Mouse (Mus musculus) neural tube, embryonic 12.5 days (tissue): ENCODE results near the gene Dusp27. TPM values are rescaled to one million over a fixed set of nuclear protein-coding genes. Genes with fewer than 3 reads are reported as not detected.

Experiments used
- ATAC-seq: fragments of 200-750 bp; cut with Nextera tagmentation; 2 replicates; pipeline ENCODE4 v1.8.0; 2017; ENCODE audit warnings: low read depth, mild to moderate bottlenecking, moderate TSS enrichment, moderate library complexity; ENCODE audit not compliant: low FRiP score
- H3K27ac ChIP-seq: fragments of 300-500 bp; sonication (generic); 2 replicates; pipeline ENCODE4 v1.5.1; 2016
- H3K27me3 ChIP-seq: fragments of 300-500 bp; sonication (generic); replicated peaks from 2 replicates; pipeline ENCODE4 v1.6.1; 2016; ENCODE audit warnings: mild to moderate bottlenecking
- H3K36me3 ChIP-seq: fragments of 300-500 bp; sonication (generic); 2 replicates; pipeline ENCODE4 v1.6.1; 2016; ENCODE audit warnings: mild to moderate bottlenecking
- H3K4me1 ChIP-seq: fragments of 300-500 bp; sonication (generic); 2 replicates; pipeline ENCODE4 v1.6.1; 2016
- H3K4me2 ChIP-seq: fragments of 300-500 bp; sonication (generic); replicated peaks from 2 replicates; pipeline ENCODE4 v1.6.1; 2016; ENCODE audit warnings: mild to moderate bottlenecking
- H3K4me3 ChIP-seq: fragments of 300-500 bp; sonication (generic); 2 replicates; pipeline ENCODE4 v1.5.1; 2016
- H3K9ac ChIP-seq: fragments of 300-500 bp; sonication (generic); 2 replicates; pipeline ENCODE4 v1.6.1; 2016; ENCODE audit warnings: mild to moderate bottlenecking
- H3K9me3 ChIP-seq: fragments of 300-500 bp; sonication (generic); 2 replicates; pipeline ENCODE4 v1.6.1; 2016; ENCODE audit warnings: mild to moderate bottlenecking
- WGBS: fragments of 180-500 bp; shearing (Covaris S2); methylation state at CpG from one replicate; pipeline ENCODE4 v1.1.7; 2016; 5-methylcytosine and 5-hydroxymethylcytosine counted together
- polyA plus RNA-seq: library from polyadenylated mRNA; unstranded; fragments of >200 nt; fragmentation: Nextera tagmentation; extraction: Ambion mirVana; gene quantifications from 2 replicates; pipeline ENCODE4 v1.2.1, GENCODE M21; 2016

Dusp27 gene
- polyA plus RNA-seq, 1 experiment from 2014 or later, result 3.3 TPM

- ATAC-seq, result no peak
- 69% methylated on average over 19 of the region's 19 CpGs for WGBS
- H3K4me2 ChIP-seq, result no peak overlapping the region
- H3K9me3 ChIP-seq, result no peaks in the 10 kb centered on the region
- H3K4me1 ChIP-seq, result no peaks in the 10 kb centered on the region
- no peak overlapping the region for H3K4me3 ChIP-seq
- H3K36me3 ChIP-seq, result no peaks in the 10 kb centered on the region
- no peak overlapping the region for H3K27ac ChIP-seq
- no peak overlapping the region for H3K9ac ChIP-seq
- no peaks in the 10 kb centered on the region for H3K27me3 ChIP-seq
Observed at GRCm38 (mm10) chr1:166088446-166089170, 39.1 kb downstream of the Dusp27 start.

DNA sequence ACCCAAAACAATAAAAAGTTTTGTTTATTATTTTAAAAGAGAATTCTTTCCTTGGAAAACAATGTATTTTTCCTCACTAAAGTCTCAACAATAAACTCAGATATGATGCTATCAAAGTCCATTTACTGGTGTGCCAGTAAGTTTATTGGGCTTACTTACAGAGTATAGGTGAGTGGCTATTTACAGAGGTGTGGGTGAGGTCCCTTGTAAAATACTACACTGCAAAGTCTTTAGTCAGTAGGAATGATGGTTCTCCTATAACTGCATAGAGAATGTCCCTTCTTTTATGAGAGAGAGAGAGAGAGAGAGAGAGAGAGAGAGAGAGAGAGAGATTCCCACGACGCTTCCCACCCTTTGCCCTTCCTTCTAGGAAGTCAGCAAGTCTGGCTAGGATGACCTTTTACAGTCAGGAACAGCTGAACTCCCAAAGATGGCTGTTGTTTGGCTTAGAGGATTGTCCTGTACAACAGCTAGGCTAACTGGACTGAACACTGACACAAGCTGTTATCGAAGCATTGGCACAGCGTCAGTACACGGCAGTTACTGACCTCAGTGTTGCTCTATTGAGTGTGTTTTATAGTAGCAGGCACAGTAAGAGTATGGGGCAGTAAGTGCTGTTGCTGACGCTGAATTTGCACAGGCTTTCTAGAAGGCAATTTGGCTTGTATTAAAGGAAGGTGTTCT is 50.5 kb downstream of the Dusp27 start:
- Histone ChIP-seq H3K9me3 (no peaks in the 10 kb centered on the region), H3K4me1 (no peaks in the 10 kb centered on the region), H3K4me3 (no peak overlapping the region), H3K4me2 (no peak overlapping the region), H3K27me3 (no peaks in the 10 kb centered on the region), H3K27ac (no peak overlapping the region), H3K36me3 (no peaks in the 10 kb centered on the region), H3K9ac (no peak overlapping the region)
- no peak for ATAC-seq
- WGBS, result 78% methylated on average over 6 of the region's 6 CpGs

GRCm38 (mm10) chr1:166067856-166068440 is 59.8 kb downstream of the Dusp27 start:
- H3K27ac ChIP-seq, result no peak overlapping the region
- no peak overlapping the region for H3K9ac ChIP-seq
- no peaks in the 10 kb centered on the region for H3K4me1 ChIP-seq
- H3K36me3 ChIP-seq, result no peaks in the 10 kb centered on the region
- no peak for ATAC-seq
- no peaks in the 10 kb centered on the region for H3K27me3 ChIP-seq
- 89% methylated on average over 2 of the region's 2 CpGs for WGBS
- no peak overlapping the region for H3K4me3 ChIP-seq
- H3K9me3 ChIP-seq, result no peaks in the 10 kb centered on the region
- H3K4me2 ChIP-seq, result no peak overlapping the region

GRCm38 (mm10) chr1:166063870-166064269 is 63.9 kb downstream of the Dusp27 start:
- 90% methylated on average over 3 of the region's 3 CpGs for WGBS
- H3K4me1 ChIP-seq, result no peaks in the 10 kb centered on the region
- no peaks in the 10 kb centered on the region for H3K36me3 ChIP-seq
- H3K27me3 ChIP-seq, result no peaks in the 10 kb centered on the region
- H3K4me2 ChIP-seq, result no peak overlapping the region
- ATAC-seq, result no peak
- no peak overlapping the region for H3K27ac ChIP-seq
- H3K9ac ChIP-seq, result no peak overlapping the region
- no peak overlapping the region for H3K4me3 ChIP-seq
- no peaks in the 10 kb centered on the region for H3K9me3 ChIP-seq

- Histone ChIP-seq H3K9me3 (no peaks in the 10 kb centered on the region), H3K4me1 (no peaks in the 10 kb centered on the region), H3K4me2 (no peak overlapping the region), H3K36me3 (no peaks in the 10 kb centered on the region), H3K27me3 (no peaks in the 10 kb centered on the region), H3K9ac (no peak overlapping the region), H3K4me3 (no peak overlapping the region), H3K27ac (no peak overlapping the region)
- WGBS, result 51% methylated on average over 3 of the region's 3 CpGs
- ATAC-seq, result no peak
Observed at GRCm38 (mm10) chr1:166061532-166061931, 66.2 kb downstream of the Dusp27 start.

- Histone ChIP-seq H3K27ac (no peak overlapping the region), H3K4me1 (peaks cover 9% of the 10 kb centered on the region), H3K4me2 (no peak overlapping the region), H3K36me3 (no peaks in the 10 kb centered on the region), H3K4me3 (no peak overlapping the region), H3K9me3 (no peaks in the 10 kb centered on the region), H3K9ac (no peak overlapping the region), H3K27me3 (no peaks in the 10 kb centered on the region; the same call in 1 of the 2 replicates)
- WGBS, result 90% methylated on average over 1 of the region's 1 CpGs
- ATAC-seq, result no peak
Observed at GRCm38 (mm10) chr1:166060406-166060805, 67.3 kb downstream of the Dusp27 start.

DNA sequence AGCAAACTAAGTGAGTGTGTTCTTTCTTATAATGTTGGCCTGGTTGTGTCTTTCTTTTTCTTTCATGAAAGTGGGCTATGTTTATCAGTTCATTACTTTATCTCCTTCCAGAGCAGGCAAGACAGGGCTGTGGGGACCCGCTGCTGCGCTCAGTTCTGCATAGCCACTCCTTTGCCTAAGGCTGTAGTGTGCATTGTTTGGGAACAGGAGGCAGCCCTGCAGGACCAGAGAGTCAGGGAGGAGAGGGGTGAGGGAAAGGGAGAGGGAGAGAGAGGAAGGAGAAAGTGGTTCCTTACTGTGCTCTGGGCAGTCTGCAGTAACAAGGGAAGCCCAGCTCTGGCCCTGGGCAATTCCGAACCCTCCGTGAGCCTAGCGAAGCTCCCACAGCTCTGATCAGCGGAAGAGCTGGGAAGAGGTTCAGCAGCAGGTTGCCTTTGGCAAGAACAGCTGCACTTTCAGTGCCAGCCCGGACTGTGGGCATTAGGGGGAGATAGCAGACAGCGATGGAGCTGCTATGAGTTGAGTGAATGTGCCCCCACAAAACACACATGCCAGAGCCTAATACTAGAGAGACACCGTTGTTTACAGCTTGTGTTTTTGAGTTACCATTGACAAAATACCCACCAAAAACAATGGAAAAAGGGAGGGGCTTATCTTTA is 71.5 kb downstream of the Dusp27 start:
- ATAC-seq, result no peak
- no peaks in the 10 kb centered on the region; the same call in 1 of the 2 replicates for H3K27me3 ChIP-seq
- no peak overlapping the region for H3K4me2 ChIP-seq
- 23% methylated on average over 9 of the region's 9 CpGs for WGBS
- H3K36me3 ChIP-seq, result no peaks in the 10 kb centered on the region
- H3K9ac ChIP-seq, result 0 out of 2 replicates have a peak overlapping the region, but pooled peaks have one; percentile 13
- no peak overlapping the region for H3K27ac ChIP-seq
- H3K9me3 ChIP-seq, result no peaks in the 10 kb centered on the region
- peaks cover 20% of the 10 kb centered on the region for H3K4me1 ChIP-seq
- H3K4me3 ChIP-seq, result no peak overlapping the region

DNA sequence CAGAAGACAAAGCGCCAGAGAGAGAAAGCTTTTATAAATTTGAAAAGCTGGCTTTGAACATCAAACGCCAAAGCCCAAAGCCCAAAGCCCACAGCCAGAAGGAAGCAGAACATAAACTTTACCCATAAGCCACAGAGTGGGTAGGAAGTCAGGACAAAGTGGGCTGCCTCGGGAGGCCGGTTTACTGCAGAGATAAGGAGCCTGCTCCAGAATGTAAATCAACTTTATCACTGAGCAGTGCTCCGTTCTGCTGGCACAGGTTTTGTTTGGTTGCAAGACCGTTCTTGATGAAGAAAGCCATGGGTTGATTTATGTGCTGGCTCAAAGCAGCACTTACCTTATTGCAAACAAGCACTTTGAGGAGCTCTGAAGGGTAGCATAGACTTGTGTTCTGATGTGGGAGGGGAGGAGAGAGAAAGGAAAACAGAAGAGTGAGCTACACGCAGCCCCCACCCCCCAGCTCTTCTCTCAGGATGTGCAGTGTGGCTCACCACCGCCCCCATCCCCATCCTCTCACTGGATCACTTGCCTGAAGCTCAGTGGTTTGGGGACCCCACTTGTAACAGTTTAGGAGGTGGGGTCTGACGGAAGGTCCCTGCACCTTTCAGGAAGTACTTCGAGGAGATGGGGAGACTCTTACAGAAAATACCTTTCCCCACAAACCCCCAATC is 74.3 kb downstream of the Dusp27 start:
- no peak for ATAC-seq
- H3K27me3 ChIP-seq, result no peaks in the 10 kb centered on the region; the same call in 1 of the 2 replicates
- H3K4me3 ChIP-seq, result no peak overlapping the region
- WGBS, result 32% methylated on average over 10 of the region's 10 CpGs
- no peak overlapping the region for H3K9ac ChIP-seq
- no peaks in the 10 kb centered on the region for H3K36me3 ChIP-seq
- H3K4me2 ChIP-seq, result no peak overlapping the region
- H3K4me1 ChIP-seq, result peaks cover 32% of the 10 kb centered on the region
- H3K27ac ChIP-seq, result no peak overlapping the region
- H3K9me3 ChIP-seq, result no peaks in the 10 kb centered on the region

DNA sequence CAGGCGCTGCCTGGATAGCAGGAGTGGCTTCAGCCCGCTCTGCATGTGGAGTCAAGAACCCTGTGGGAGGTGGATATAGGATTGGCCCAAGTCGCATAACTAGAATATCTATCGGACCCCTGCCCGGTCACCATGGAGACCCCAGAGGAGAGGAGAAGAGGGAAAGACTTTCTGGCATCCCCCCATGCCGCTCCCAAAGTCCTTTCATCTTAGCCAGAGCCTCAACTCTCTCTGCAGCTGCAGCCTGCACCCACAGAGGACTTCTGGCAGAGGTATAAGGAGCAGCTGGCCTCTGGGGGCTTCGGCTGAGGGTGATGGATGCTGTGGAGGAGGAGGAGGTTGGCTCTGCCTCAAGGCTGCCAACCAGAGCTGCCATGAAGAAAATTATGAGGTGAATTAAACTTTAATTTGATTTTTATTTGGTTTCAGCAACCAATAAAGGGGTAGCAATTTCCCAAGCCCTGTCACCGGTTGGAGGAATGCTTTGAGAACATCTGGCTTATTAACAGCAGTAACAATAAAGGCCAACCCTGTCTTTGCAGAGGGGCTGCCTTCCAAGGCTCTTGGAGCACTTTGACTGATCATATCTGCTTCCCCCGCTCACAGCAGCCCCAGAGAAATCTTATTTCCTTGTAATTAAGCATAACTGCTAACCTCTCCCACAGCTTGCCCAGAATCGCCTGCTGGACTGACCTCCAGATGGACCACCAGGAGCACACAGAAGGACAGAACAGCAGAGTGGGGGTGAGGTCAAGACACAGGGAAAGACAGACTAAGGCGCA is 78.5 kb downstream of the Dusp27 start:
- Histone ChIP-seq H3K27me3 (peaks cover 15% of the 10 kb centered on the region), H3K9me3 (no peaks in the 10 kb centered on the region), H3K4me1 (peaks cover 43% of the 10 kb centered on the region), H3K4me2 (peak overlapping the region; percentile 84), H3K9ac (no peak overlapping the region), H3K4me3 (peak overlapping the region; percentile 34; the same call in 1 of the 2 replicates), H3K36me3 (no peaks in the 10 kb centered on the region), H3K27ac (no peak overlapping the region)
- WGBS, result 10% methylated on average over 11 of the region's 11 CpGs
- ATAC-seq, result peak; percentile 73

DNA sequence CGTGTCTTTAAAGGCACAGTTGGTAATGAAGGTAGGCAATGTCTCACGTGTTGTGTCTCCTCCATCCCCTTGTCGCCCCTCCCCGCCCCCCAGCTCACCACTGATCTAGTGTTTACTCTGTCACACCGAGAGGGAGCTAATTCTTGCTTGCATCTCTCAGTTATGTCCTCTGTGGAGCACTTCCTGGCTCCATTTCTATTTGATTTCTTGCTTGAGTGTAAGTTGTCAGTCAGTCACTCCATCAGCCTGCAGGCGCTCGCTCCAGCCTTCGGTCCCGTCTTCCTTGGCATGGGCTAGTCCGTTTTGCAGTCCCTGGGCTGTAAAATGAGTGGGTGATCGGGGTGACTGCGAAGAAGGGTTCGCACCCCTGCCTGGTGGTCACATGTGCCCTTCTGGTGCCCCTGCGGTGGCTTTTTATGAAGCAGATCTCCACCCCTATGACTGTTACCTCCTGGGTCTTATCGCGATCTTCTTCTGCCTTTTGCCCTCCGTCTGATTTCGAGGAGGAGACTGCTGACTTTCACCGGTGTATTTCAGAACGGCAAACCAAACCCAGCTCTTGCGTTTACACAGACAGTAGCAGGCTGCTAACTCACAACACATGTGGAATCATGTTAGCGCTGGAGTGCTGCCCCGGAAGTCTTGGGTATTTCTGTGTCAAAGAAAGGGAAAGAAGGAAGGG is 79.4 kb downstream of the Dusp27 start:
- Histone ChIP-seq H3K36me3 (no peaks in the 10 kb centered on the region), H3K27ac (no peak overlapping the region), H3K4me3 (peak overlapping the region; percentile 34), H3K4me2 (peak overlapping the region; percentile 84), H3K27me3 (peaks cover 15% of the 10 kb centered on the region), H3K9me3 (no peaks in the 10 kb centered on the region), H3K4me1 (peaks cover 45% of the 10 kb centered on the region), H3K9ac (peak overlapping the region; percentile 29; the same call in 1 of the 2 replicates)
- 2% methylated on average over 23 of the region's 23 CpGs for WGBS
- ATAC-seq, result no peak
